ENCODE assay signal across 9 mouse cellular contexts in genomic region chr7:16848579-16848978, GRCm38 (mm10). TPM values are rescaled to one million over a fixed set of nuclear protein-coding genes. Genes with fewer than 3 reads are reported as not detected.
DNase-seq lines count a peak whose midpoint lies in the region; ATAC-seq and TF ChIP-seq lines count a peak whose summit lies in the region.
"Had no signal": no experiment of that assay in that cellular context is flagged by ENCODE, and none has a peak within 500 bp of the region (broad histone marks: within the 10 kb centered on the region; RNA-seq: fewer than 3 reads in every experiment).

No protein-coding gene starts in this region.

- H3K27ac ChIP-seq in liver, adult 2 months (replicated peaks; ENCODE audit: insufficient read depth, low read depth, low read length): no peak overlapping the region
- H3K27ac ChIP-seq in liver, embryonic 11.5 days (ENCODE audit: low read depth, low read length): no peak overlapping the region
- no peak overlapping the region for H3K27ac ChIP-seq in hindbrain, postnatal 0 days
- H3K27ac ChIP-seq in lung, embryonic 14.5 days (ENCODE audit: low read depth): no peak overlapping the region
- H3K27ac ChIP-seq: embryonic facial prominence, embryonic 13.5 days had no signal

- ATAC-seq in liver, embryonic 11.5 days (replicated peaks; ENCODE audit: low FRiP score): no peak
- ATAC-seq in hindbrain, postnatal 0 days: peak; percentile 72
- ATAC-seq in lung, embryonic 14.5 days (ENCODE audit: insufficient read depth): no peak

- H3K79me2 ChIP-seq in liver, adult 2 months (ENCODE audit: control insufficient read depth, insufficient read depth, low read length): peaks cover 2% of the 10 kb centered on the region; the same call in 1 of the 2 replicates

- H3K4me1 ChIP-seq in liver, adult 2 months (ENCODE audit: control insufficient read depth, insufficient read depth, low read length): peaks cover 7% of the 10 kb centered on the region; the same call in 1 of the 2 replicates
- peaks cover 21% of the 10 kb centered on the region for H3K4me1 ChIP-seq in liver, embryonic 11.5 days (replicated peaks; ENCODE audit: control insufficient read depth, insufficient read depth, low read length)
- peaks cover 6% of the 10 kb centered on the region; the same call in 1 of the 2 replicates for H3K4me1 ChIP-seq in hindbrain, postnatal 0 days (ENCODE audit: insufficient read depth, low read length)
- H3K4me1 ChIP-seq in lung, embryonic 14.5 days (ENCODE audit: insufficient read depth): peaks cover 10% of the 10 kb centered on the region

- no peaks in the 10 kb centered on the region for H3K36me3 ChIP-seq in liver, adult 2 months (ENCODE audit: control insufficient read depth, insufficient read depth, low read length)
- peaks cover 13% of the 10 kb centered on the region for H3K36me3 ChIP-seq in liver, embryonic 11.5 days (ENCODE audit: control insufficient read depth, insufficient read depth, low read length)
- peaks cover 9% of the 10 kb centered on the region; the same call in 1 of the 2 replicates for H3K36me3 ChIP-seq in hindbrain, postnatal 0 days (ENCODE audit: insufficient read depth, low read length)
- peaks cover 45% of the 10 kb centered on the region for H3K36me3 ChIP-seq in lung, embryonic 14.5 days (ENCODE audit: insufficient read depth)
- H3K36me3 ChIP-seq in splenic B cell, adult 2 months (ENCODE audit: control insufficient read depth, insufficient read depth, low read length, poor library complexity, severe bottlenecking): peaks cover 38% of the 10 kb centered on the region

- 54% methylated on average over 17 of the region's 17 CpGs for WGBS in liver, adult 2 months
- WGBS in liver, embryonic 11.5 days: 42% methylated on average over 17 of the region's 17 CpGs
- 12% methylated on average over 17 of the region's 17 CpGs for WGBS in hindbrain, postnatal 0 days
- WGBS in lung, embryonic 14.5 days: 25% methylated on average over 17 of the region's 17 CpGs

- TF ChIP-seq CTCF in liver, adult 2 months (IDR thresholded peaks at IDR 0.05; ENCODE audit: low read depth, low read length): peak; percentile 79
- peak; percentile 75 for TF ChIP-seq CTCF in hindbrain, postnatal 0 days (IDR thresholded peaks at IDR 0.05; ENCODE audit: low read depth)
- TF ChIP-seq CTCF in lung, embryonic 14.5 days (IDR thresholded peaks at IDR 0.05; ENCODE audit: low read depth): peak; percentile 68

- H3K27me3 ChIP-seq in liver, adult 2 months (ENCODE audit: control insufficient read depth, insufficient read depth, low read length): no peaks in the 10 kb centered on the region
- H3K27me3 ChIP-seq in liver, embryonic 11.5 days (replicated peaks; ENCODE audit: control insufficient read depth, insufficient read depth, low read length): no peaks in the 10 kb centered on the region
- no peaks in the 10 kb centered on the region for H3K27me3 ChIP-seq in hindbrain, postnatal 0 days (ENCODE audit: insufficient read depth, low read length)
- H3K27me3 ChIP-seq in lung, embryonic 14.5 days (ENCODE audit: insufficient read depth, low read length): no peaks in the 10 kb centered on the region
- no peaks in the 10 kb centered on the region for H3K27me3 ChIP-seq in splenic B cell, adult 2 months (ENCODE audit: control insufficient read depth, insufficient read depth, low read length, poor library complexity, severe bottlenecking)
- H3K27me3 ChIP-seq: embryonic facial prominence, embryonic 13.5 days had no signal

- no peak overlapping the region for H3K9ac ChIP-seq in liver, adult 2 months (ENCODE audit: low read depth, low read length)
- H3K9ac ChIP-seq in liver, embryonic 11.5 days (ENCODE audit: low read depth, low read length): no peak overlapping the region
- no peak overlapping the region for H3K9ac ChIP-seq in hindbrain, postnatal 0 days (replicated peaks; ENCODE audit: low read length)
- H3K9ac ChIP-seq in lung, embryonic 14.5 days: no peak overlapping the region
- H3K9ac ChIP-seq: embryonic facial prominence, embryonic 13.5 days had no signal

- TF ChIP-seq POLR2A in liver, adult 2 months (IDR thresholded peaks at IDR 0.05; ENCODE audit: extremely low read depth, insufficient read depth, low read length): no peak

- H3K9me3 ChIP-seq in liver, embryonic 11.5 days (ENCODE audit: control insufficient read depth, low read length): no peaks in the 10 kb centered on the region
- H3K9me3 ChIP-seq in hindbrain, postnatal 0 days (ENCODE audit: low read length): no peaks in the 10 kb centered on the region
- no peaks in the 10 kb centered on the region for H3K9me3 ChIP-seq in lung, embryonic 14.5 days (ENCODE audit: low read depth, low read length)
- H3K9me3 ChIP-seq: embryonic facial prominence, embryonic 13.5 days had no signal

- no peak overlapping the region for H3K4me2 ChIP-seq in liver, embryonic 11.5 days
- no peak overlapping the region for H3K4me2 ChIP-seq in hindbrain, postnatal 0 days (ENCODE audit: low read depth, low read length)
- no peak overlapping the region for H3K4me2 ChIP-seq in lung, embryonic 14.5 days
- H3K4me2 ChIP-seq: embryonic facial prominence, embryonic 13.5 days had no signal

- no peak for DNase-seq in liver, adult 2 months (ENCODE audit: extremely low read depth, low read depth, low spot score)
- no peak for DNase-seq in liver, embryonic 11.5 days (ENCODE audit: low spot score)
- peak; percentile 78 for DNase-seq in ZHBTc4 (ENCODE audit: low read depth, low spot score)
- peak; percentile 60 to 81 for DNase-seq in cerebellum, postnatal 4 days (ENCODE audit: low spot score in 2 of 2)
- DNase-seq in hindbrain, postnatal 0 days (ENCODE audit: low spot score): peak; percentile 77
- peak; percentile 53 for DNase-seq in lung, embryonic 14.5 days
- peak; percentile 65 for DNase-seq in splenic B cell, adult 2 months (ENCODE audit: low read depth, low spot score)
- no peak for DNase-seq in urinary bladder, postnatal 36 days (ENCODE audit: low spot score in 2 of 2)

- no peak overlapping the region for H3K4me3 ChIP-seq in liver, adult 2 months (ENCODE audit: insufficient read depth, low read depth, low read length)
- H3K4me3 ChIP-seq in liver, embryonic 11.5 days (ENCODE audit: low read depth, low read length): no peak overlapping the region
- no peak overlapping the region for H3K4me3 ChIP-seq in hindbrain, postnatal 0 days (ENCODE audit: low read length)
- no peak overlapping the region for H3K4me3 ChIP-seq in lung, embryonic 14.5 days (ENCODE audit: low read depth, low read length)
- H3K4me3 ChIP-seq: embryonic facial prominence, embryonic 13.5 days had no signal

RNA-seq across cellular contexts. Expression of gene Prkd2, which starts 5.9 kb away (rescaled TPM):
- 2.5 and 5.1 TPM in 2 replicates for total RNA-seq in liver, adult 2 months (2014; rRNA removed)
- polyA plus RNA-seq in liver, adult 2 months (2012; rRNA removed): 7.8 and 11.7 TPM in 2 replicates
- polyA plus RNA-seq in liver, embryonic 11.5 days (2014; fragmentation: Nextera tagmentation; extraction: Ambion mirVana): 7.6 and 8.4 TPM in 2 replicates
- total RNA-seq in hindbrain, postnatal 0 days (2014; rRNA removed): 4.3 and 5.4 TPM in 2 replicates
- 4.3 and 4.8 TPM in 2 replicates for polyA plus RNA-seq in hindbrain, postnatal 0 days (2015; fragmentation: Nextera tagmentation; extraction: Ambion mirVana)
- polyA plus RNA-seq in lung, embryonic 14.5 days (2014; fragmentation: Nextera tagmentation; extraction: Ambion mirVana): 19.6 and 20.2 TPM in 2 replicates

RNA-seq across cellular contexts. Expression of gene Dact3, which starts 26.5 kb away (rescaled TPM):
- under 0.01 and 0.20 TPM in 2 replicates for total RNA-seq in liver, adult 2 months (2014; rRNA removed)
- 0.52 and 0.64 TPM in 2 replicates for polyA plus RNA-seq in liver, adult 2 months (2012; rRNA removed)
- polyA plus RNA-seq in liver, embryonic 11.5 days (2014; fragmentation: Nextera tagmentation; extraction: Ambion mirVana): 2.5 and 2.6 TPM in 2 replicates
- 85.9 and 95.6 TPM in 2 replicates for total RNA-seq in hindbrain, postnatal 0 days (2014; rRNA removed)
- 7.2 TPM in 2 replicates for polyA plus RNA-seq in hindbrain, postnatal 0 days (2015; fragmentation: Nextera tagmentation; extraction: Ambion mirVana)
- 6.6 and 7.8 TPM in 2 replicates for polyA plus RNA-seq in lung, embryonic 14.5 days (2014; fragmentation: Nextera tagmentation; extraction: Ambion mirVana)

RNA-seq across cellular contexts. Expression of gene Fkrp, which starts 32.0 kb away (rescaled TPM):
- 5.5 and 6.3 TPM in 2 replicates for total RNA-seq in liver, adult 2 months (2014; rRNA removed)
- 14.3 and 15.3 TPM in 2 replicates for polyA plus RNA-seq in liver, adult 2 months (2012; rRNA removed)
- 20.3 and 22.9 TPM in 2 replicates for polyA plus RNA-seq in liver, embryonic 11.5 days (2014; fragmentation: Nextera tagmentation; extraction: Ambion mirVana)
- 63.1 and 73.8 TPM in 2 replicates for total RNA-seq in hindbrain, postnatal 0 days (2014; rRNA removed)
- 45.2 and 45.4 TPM in 2 replicates for polyA plus RNA-seq in hindbrain, postnatal 0 days (2015; fragmentation: Nextera tagmentation; extraction: Ambion mirVana)
- polyA plus RNA-seq in lung, embryonic 14.5 days (2014; fragmentation: Nextera tagmentation; extraction: Ambion mirVana): 27.7 and 31.9 TPM in 2 replicates

RNA-seq across cellular contexts. Expression of gene Strn4, which starts 32.9 kb away (rescaled TPM):
- 18.7 and 26.3 TPM in 2 replicates for total RNA-seq in liver, adult 2 months (2014; rRNA removed)
- 39.5 and 52.7 TPM in 2 replicates for polyA plus RNA-seq in liver, adult 2 months (2012; rRNA removed)
- polyA plus RNA-seq in liver, embryonic 11.5 days (2014; fragmentation: Nextera tagmentation; extraction: Ambion mirVana): 74.8 and 80.9 TPM in 2 replicates
- total RNA-seq in hindbrain, postnatal 0 days (2014; rRNA removed): 234 and 248 TPM in 2 replicates
- polyA plus RNA-seq in hindbrain, postnatal 0 days (2015; fragmentation: Nextera tagmentation; extraction: Ambion mirVana): 128 and 141 TPM in 2 replicates
- polyA plus RNA-seq in lung, embryonic 14.5 days (2014; fragmentation: Nextera tagmentation; extraction: Ambion mirVana): 117 and 134 TPM in 2 replicates

RNA-seq across cellular contexts. Expression of gene Gng8, which starts 43.0 kb away (rescaled TPM):
- not detected in 2 replicates for total RNA-seq in liver, adult 2 months (2014; rRNA removed)
- 0.25 and 0.26 TPM in 2 replicates for polyA plus RNA-seq in liver, adult 2 months (2012; rRNA removed)
- 1.8 and 3.3 TPM in 2 replicates for polyA plus RNA-seq in liver, embryonic 11.5 days (2014; fragmentation: Nextera tagmentation; extraction: Ambion mirVana)
- total RNA-seq in hindbrain, postnatal 0 days (2014; rRNA removed): 4.1 TPM in 1 of 2 replicates, not detected in the other
- 0.62 and 4.7 TPM in 2 replicates for polyA plus RNA-seq in hindbrain, postnatal 0 days (2015; fragmentation: Nextera tagmentation; extraction: Ambion mirVana)
- polyA plus RNA-seq in lung, embryonic 14.5 days (2014; fragmentation: Nextera tagmentation; extraction: Ambion mirVana): 10.8 and 11.1 TPM in 2 replicates

Comparison
In these comparisons a context has a peak if more than half of its experiments do, and no peak if none do; other contexts are left out.
1. DNase-seq: peak in ZHBTc4 (single experiment), cerebellum, postnatal 4 days (2 of 2), hindbrain, postnatal 0 days (single experiment), lung, embryonic 14.5 days (single experiment) and splenic B cell, adult 2 months (single experiment); none in liver, adult 2 months (single experiment), liver, embryonic 11.5 days (single experiment) and urinary bladder, postnatal 36 days (0 of 2).
2. Peak in every context shown above with its lines, with median percentiles within 50 percentile points of each other: CTCF ChIP-seq.